Mouse (Mus musculus) urinary bladder, postnatal 10 days (tissue): ENCODE results near the gene Fem1a.

Experiments used
- DNase-seq: peaks from one replicate; pipeline ENCODE4 v3.0.0; 2022; ENCODE audit warnings: low spot score

The Fem1a gene

GRCm38 (mm10) chr17:56303847-56304586, 47.4 kb downstream of the Fem1a start:
- peak; percentile 89 for DNase-seq

GRCm38 (mm10) chr17:56304718-56305117, 48.1 kb downstream of the Fem1a start:
- DNase-seq = no peak

DNA sequence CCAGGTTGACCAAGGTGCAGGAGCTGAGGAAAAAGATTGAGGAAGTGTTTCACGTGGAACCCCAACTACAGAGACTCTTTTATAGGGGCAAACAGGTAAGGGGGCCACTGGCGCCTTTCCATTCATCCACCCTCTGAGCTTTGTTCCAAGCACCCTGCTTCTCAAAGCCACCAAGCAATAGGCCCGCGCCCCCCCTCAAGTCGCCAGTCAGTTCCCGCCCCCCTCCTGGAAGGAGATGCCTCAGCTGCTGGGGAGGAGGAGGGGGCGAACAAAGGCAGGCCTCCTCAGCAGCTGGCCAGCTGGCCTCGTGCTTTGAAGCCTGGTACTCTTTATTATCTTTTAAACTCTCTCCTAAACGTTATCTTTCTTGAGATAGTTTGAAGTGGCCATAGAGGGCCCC, 48.5 kb downstream of the Fem1a start:
- DNase-seq = no peak

DNA sequence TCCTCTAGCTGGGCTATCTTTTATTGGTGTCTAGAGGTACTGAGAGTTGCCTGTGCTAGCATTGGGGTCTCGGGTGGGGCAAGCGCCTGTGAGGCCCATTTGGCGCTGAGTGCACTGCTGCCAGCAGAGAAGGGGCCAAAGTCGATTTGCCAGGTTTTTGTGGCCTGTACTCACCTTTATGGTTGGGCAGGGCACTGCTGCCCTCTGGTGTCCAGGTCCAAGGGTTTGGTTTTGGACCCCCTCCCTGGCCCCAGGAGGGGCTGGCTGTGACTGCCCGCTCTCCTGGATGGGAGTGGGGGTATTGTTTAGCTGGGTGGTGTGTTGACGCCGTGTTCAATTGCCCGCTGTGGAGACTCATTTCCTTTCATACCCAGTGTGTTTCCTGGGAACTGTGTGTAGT, 49.2 kb downstream of the Fem1a start:
- DNase-seq = no peak

GRCm38 (mm10) chr17:56308088-56308487, 51.5 kb downstream of the Fem1a start:
- no peak for DNase-seq

DNA sequence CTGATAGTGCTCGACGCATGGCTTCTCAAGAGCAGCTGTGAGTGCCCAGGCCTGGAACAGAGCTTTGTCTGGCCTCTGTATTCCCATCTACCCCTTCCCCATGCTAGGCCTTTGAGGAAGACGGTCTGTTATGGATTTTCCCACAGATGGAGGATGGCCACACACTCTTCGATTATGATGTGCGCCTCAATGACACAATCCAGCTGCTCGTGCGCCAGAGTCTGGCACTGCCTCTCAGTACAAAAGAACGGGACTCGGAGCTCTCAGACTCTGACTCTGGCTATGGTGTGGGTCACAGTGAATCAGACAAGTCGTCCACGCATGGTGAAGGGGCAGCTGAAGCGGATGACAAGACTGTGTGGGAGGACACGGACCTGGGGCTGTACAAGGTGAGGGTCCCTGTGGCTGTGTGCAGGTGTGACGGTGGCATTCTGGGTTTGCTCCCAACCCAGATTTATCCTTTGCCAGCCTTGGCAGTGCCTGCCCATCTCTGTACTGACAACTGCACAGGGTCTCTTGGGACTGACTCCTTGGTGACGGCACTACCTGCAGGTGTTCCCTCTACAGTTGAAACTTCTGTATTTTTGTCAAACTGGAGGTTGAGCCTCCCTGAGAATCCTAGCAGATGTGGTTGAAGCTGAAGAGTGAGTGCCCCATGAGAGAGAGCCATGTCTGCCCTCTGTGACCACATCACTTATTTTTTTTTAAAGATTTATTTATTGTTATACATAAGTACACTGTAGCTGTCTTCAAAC, 52.8 kb downstream of the Fem1a start:
- DNase-seq = no peak
